Mouse (Mus musculus) urinary bladder, postnatal 25 days (tissue): ENCODE data around the gene Rasal2.
A peak's percentile ranks its signal among the peaks of the same experiment; 100 is the strongest.

Source experiments
- DNase-seq: peaks from one replicate; pipeline ENCODE4 v3.0.0; 2022; ENCODE audit warnings: low spot score

The Rasal2 gene

GRCm38 (mm10) chr1:157141014-157141413, 271.4 kb downstream of the Rasal2 start:
- no peak for DNase-seq

DNA sequence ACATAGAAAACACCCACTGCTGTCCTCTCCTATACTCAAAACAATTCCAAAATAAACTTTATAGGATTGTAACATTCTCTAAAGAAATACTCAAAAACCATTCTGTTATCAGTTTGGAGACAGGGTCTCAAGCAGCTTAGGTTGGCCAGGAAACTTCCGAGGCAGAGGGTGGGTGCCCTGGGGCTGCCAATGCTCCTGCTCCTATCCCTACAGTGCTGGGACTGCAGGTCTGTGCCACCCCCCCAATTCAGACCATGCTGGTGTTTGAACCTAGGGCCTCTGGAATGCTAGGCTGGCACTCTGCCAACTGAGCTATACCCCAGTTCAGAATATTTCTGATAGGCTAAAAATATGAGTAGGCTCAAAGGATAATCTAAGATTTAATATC, 274.5 kb downstream of the Rasal2 start:
- no peak for DNase-seq

- DNase-seq = no peak
Observed at GRCm38 (mm10) chr1:157137132-157137853, 275.1 kb downstream of the Rasal2 start.

- DNase-seq = no peak
Observed at GRCm38 (mm10) chr1:157128219-157128618, 284.2 kb downstream of the Rasal2 start.

DNA sequence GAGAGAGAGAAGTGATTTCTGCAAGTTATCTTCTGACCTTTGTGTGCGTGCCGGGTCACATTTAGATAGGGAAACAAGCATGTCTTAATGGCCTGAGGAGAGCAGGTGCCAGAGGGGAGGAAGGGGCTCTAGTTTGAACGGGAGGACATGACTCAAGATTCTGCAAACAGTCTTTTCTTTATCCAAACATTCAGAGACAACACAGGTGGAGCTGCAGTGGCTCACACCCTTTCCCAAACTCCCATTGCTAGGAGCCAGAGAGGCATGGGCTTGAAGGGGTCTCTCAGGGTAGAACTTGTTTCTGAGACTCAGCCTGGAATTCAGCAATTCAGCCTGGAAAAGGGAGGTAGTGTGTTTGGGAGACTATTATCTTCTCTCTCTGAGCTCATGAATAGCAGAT, 288.6 kb downstream of the Rasal2 start:
- DNase-seq = no peak

DNA sequence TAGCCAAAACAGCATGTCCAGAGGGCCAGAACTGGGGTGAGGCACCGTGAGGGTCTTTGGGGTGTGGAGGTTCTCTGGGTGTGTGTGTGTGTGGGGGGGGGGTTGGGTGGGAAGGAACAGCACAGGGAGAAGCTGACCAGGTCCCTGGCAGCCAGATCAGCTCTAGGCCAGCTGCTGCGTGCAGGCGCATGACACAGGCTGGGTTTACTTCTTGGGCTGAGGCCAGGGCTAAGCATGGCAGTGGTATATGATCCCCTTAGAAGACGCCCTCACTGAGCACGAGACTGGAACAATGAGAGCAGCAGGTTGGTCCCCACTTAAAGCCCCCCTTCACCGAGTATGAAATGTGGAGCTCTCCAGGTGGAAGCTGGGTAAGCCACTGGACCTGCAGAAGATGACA, 293.2 kb downstream of the Rasal2 start:
- DNase-seq = no peak

- no peak for DNase-seq
Observed at GRCm38 (mm10) chr1:157117440-157117839, 295.0 kb downstream of the Rasal2 start.

DNA sequence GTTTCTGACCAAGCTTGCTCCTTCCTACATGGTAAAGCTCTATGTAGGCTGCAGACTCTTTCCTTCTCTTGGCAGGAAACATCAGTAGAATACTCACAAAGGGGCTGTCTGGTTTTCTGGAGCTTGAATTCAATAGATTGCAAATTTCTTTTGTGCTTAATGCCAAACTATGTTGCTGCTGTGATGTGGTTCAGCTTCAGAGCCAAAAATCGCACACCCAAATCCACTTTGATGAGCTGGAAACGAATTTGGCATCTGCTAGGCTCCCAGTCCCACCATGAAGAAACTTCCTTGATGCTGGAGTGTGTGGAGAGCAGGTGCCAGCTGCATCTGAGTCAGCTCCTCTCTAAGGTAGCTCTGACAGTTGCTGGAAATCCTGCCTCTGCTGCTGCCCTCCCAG, 297.9 kb downstream of the Rasal2 start:
- DNase-seq = no peak

GRCm38 (mm10) chr1:157110287-157110835, 302.0 kb downstream of the Rasal2 start:
- DNase-seq = no peak

- DNase-seq = no peak
Observed at GRCm38 (mm10) chr1:157108580-157108979, 303.8 kb downstream of the Rasal2 start, which contains the start of gene Tex35. Gene Tex35 (minus strand): TSS chr1:157108680.

DNA sequence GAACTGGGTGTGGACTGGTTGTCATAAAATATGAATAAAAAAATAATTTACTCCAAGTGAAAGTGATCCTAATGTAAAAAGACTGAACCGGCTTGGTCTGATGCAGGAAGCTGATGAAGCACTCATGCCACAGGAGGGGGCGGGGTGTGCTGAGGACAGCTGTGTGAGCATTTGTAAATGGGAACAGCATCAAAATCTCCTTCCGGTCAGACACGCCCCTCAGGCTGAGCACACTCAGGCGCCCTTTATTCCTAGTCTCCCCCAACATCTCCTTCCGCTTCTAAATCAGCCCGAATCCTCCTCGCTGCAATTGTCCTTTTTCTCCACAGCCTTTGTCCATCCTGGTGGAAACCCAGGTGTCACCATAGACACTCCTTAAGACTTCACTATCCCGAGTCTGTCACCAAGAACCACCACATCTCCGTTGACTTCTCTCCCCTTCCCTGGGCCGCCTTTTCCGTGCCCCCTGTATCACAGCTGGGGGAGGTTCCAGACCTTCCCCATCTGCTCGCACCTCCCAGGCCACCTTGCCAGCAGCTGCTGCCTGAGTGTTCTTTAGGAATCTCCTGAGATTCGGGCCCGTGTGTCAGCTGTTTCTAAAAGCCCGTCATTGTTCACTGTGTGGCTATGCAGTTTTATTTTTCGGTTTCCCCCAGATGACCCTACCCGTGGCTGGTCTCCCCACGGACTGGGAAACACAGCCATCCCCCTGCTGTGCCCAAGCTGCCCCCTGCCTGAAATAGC, 311.1 kb downstream of the Rasal2 start:
- DNase-seq = peak; percentile 15

DNA sequence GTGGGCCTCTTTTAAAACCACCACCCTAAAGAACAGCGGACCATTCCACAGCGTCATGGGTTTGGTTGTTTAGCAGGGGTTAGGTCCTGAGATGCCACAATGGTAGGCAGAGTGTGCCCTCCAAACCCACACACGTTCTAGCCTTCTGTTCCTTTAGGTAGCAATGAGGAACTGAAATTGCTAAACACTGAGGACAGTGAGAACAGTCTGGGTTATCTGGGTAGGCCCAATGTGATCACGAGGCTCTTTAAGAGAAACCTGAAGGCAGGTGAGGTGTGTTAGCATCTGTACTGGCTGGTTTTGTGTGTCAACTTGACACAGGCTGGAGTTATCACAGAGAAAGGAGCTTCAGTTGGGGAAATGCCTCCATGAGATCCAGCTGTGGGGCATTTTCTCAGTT, 316.9 kb downstream of the Rasal2 start:
- DNase-seq = no peak

- no peak for DNase-seq
Observed at GRCm38 (mm10) chr1:157092622-157093021, 319.8 kb downstream of the Rasal2 start.

- no peak for DNase-seq
Observed at GRCm38 (mm10) chr1:157092140-157092539, 320.3 kb downstream of the Rasal2 start.

DNA sequence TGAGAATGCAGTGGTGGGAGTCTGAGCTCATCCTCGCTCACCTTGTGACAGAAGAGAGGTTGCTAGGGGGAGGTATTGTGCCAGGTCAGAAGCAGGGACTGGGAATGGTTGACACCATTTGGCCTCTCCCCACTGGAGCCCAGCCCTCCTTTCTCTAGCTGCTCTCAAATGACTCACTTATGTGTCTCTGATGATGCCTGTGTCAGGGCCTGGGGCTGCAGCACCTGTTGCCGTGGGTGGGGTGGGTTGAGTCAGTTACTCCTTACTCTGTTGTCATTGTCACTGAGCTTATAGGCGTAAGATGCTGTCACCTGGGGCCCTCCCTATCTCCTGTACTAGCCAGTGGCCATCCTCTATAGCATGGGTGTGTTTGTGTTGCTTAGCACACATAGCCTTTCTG, 321.6 kb downstream of the Rasal2 start:
- no peak for DNase-seq

GRCm38 (mm10) chr1:157086097-157086994, 326.0 kb downstream of the Rasal2 start:
- DNase-seq = peak; percentile 60
